Mouse (Mus musculus): Measurements from ENCODE around the gene Axin1. TPM values are rescaled to one million over a fixed set of nuclear protein-coding genes. Genes with fewer than 3 reads are reported as not detected.
"Not testable (repeated sequence)": the region's sequence is repeated elsewhere in the genome, so short reads cannot be mapped to it uniquely, and the experiment has no call there.

The Axin1 gene
- polyA plus RNA-seq, 1 experiment from 2014 or later = 3.7 TPM

DNA sequence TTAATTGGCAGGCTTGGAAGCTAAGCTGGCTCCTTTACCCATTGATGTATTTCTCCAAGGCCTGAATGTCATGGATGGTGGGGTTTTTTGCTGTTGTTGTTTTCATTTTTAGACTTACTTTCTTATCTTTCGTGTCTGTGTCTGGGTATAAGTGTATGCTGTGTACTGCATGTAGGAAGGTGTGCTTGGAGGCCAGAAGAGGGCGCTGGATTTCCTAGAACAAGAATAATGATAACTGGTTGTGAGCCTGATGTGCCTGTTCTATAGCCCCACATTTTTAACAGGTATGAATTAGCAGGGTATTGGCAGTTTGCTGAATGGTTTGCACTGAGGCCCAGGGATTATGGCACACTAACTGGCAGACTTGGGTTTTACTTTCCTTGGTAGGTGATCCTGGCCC lies 10.6 kb downstream of the Axin1 start:
- DNase-seq (no peak), ATAC-seq (ENCODE audit: low read depth) (no peak)
- peaks cover 81% of the 10 kb centered on the region for H3K36me3 ChIP-seq
- H3K4me2 ChIP-seq = no peak overlapping the region
- H3K4me1 ChIP-seq (replicated peaks) = no peaks in the 10 kb centered on the region
- no peaks in the 10 kb centered on the region for H3K27me3 ChIP-seq
- WGBS (ENCODE audit: insufficient replicate concordance) = 76% methylated on average over 2 of the region's 2 CpGs
- no peak overlapping the region for H3K27ac ChIP-seq
- H3K9ac ChIP-seq = no peak overlapping the region
- H3K9me3 ChIP-seq (replicated peaks) = no peaks in the 10 kb centered on the region
- no peak overlapping the region for H3K4me3 ChIP-seq (replicated peaks)

DNA sequence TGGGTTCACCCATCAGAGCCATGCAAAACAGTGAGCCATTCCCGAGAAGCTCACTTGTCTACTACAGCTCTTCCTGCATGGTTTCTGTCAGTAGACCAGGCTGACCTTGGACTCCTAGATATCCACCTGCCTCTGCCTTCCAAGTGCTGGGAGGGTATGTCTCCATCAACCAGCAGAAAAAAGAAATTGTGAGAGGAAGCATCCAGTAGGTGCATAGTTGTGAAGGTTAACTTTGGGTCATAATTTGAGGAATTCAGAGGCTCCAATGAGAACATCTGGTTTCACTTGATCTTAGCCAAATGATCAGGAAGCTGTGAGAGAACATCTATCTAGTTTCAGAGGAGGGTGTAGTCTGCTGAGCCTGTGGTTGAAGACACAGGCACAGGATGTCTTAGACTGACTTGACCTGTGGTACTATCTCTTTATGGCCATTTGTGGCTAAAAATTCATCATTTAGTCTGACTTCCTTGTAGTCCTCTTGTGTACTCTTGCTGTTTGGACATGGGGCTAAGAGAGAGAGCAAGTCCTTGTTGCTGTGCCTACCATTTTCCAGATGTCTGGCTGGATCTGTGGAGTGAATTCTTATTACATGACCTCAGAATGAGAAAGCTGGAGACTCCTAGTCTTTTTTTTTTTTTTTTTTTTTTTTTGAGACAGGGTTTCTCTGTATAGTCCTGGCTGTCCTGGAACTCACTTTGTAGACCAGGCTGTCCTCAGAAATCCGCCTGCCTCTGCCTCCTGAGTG lies 13.6 kb downstream of the Axin1 start:
- 90% methylated on average over 2 of the region's 2 CpGs for WGBS (ENCODE audit: insufficient replicate concordance)
- no peak for ATAC-seq (ENCODE audit: low read depth)
- peaks cover 70% of the 10 kb centered on the region for H3K36me3 ChIP-seq

DNA sequence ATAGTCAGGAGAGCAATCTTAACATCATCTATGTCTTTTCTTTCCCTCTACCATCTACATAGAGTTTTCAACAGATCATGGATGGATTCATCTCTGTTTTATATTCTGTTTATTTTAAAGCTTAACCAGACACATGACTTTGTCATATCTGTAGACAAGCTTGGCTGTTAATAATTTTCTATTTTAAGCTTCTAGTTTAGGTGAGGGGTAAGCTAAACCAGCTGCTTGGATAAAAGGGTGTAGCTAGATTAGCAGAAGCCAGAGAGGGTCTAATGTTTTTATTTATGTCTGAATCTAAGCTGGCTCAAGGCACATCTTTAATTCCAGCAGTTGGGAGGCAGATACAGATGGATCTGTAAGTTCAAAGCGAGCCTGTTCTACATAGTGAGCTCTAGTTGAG lies 24.2 kb downstream of the Axin1 start:
- Histone ChIP-seq H3K36me3 (peaks cover 11% of the 10 kb centered on the region), H3K4me3 (replicated peaks) (no peak overlapping the region), H3K9ac (no peak overlapping the region), H3K27ac (no peak overlapping the region), H3K27me3 (no peaks in the 10 kb centered on the region), H3K9me3 (replicated peaks) (no peaks in the 10 kb centered on the region), H3K4me1 (replicated peaks) (no peaks in the 10 kb centered on the region), H3K4me2 (no peak overlapping the region)
- 73% methylated on average over 1 of the region's 1 CpGs for WGBS (ENCODE audit: insufficient replicate concordance)
- DNase-seq (no peak), ATAC-seq (ENCODE audit: low read depth) (no peak)

More for the DNA sequence above, 13.6 kb downstream of the Axin1 start:
- H3K4me3 ChIP-seq (replicated peaks) = no peak overlapping the region
- no peak overlapping the region for H3K4me2 ChIP-seq
- H3K27me3 ChIP-seq = no peaks in the 10 kb centered on the region
- H3K9ac ChIP-seq = no peak overlapping the region
- no peaks in the 10 kb centered on the region for H3K9me3 ChIP-seq (replicated peaks)
- no peak for DNase-seq
- H3K4me1 ChIP-seq (replicated peaks) = no peaks in the 10 kb centered on the region
- H3K27ac ChIP-seq = no peak overlapping the region

DNA sequence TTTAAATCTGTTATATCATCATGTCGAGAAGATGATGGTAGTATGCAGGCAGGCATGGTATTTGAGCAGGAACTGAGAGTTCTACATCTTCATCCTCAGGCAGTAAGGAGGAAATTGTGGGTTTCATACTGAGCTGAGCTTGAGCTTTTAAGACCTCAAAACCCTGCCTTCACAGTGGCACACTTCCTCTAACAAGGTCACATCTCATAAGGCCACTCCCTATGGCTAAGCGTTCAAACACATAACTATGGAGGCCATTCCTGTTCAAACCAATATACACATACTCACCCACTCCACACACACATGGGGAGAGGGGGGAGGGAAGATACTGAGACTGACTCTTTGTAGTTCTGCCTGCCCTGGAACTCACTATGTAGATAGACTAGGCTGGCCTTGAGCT lies 29.6 kb downstream of the Axin1 start:
- Histone ChIP-seq H3K4me3 (replicated peaks) (no peak overlapping the region), H3K9me3 (replicated peaks) (no peaks in the 10 kb centered on the region), H3K27me3 (no peaks in the 10 kb centered on the region), H3K4me2 (no peak overlapping the region), H3K27ac (no peak overlapping the region), H3K4me1 (replicated peaks) (no peaks in the 10 kb centered on the region), H3K36me3 (peaks cover 11% of the 10 kb centered on the region), H3K9ac (no peak overlapping the region)
- 20% methylated on average over 2 of the region's 2 CpGs for WGBS (ENCODE audit: insufficient replicate concordance)
- DNase-seq (no peak), ATAC-seq (ENCODE audit: low read depth) (no peak)

DNA sequence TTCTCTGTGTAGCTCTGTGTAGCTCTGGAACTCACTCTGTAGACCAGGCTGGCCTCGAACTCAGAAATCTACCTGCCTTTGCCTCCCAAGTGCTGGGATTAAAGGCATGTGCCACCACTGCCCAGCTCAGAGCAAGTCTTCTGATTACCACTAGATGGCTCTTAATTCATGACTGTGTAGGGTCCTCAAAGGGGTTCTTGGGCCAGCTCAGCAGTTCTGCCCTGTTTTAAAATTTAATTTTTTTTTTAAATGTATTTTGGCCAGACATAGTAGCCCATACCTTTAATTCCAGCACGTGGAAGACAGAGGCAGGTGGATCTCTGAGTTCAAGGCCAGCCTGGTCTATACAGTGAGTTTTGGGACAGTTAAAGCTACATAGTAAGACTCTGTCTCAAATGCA lies 36.8 kb downstream of the Axin1 start:
- H3K9ac ChIP-seq; H3K4me3 ChIP-seq (replicated peaks); ATAC-seq (ENCODE audit: low read depth); H3K4me2 ChIP-seq; H3K4me1 ChIP-seq (replicated peaks); H3K27ac ChIP-seq; H3K27me3 ChIP-seq; DNase-seq; H3K9me3 ChIP-seq (replicated peaks): not testable (repeated sequence)
- H3K36me3 ChIP-seq = peaks cover 35% of the 10 kb centered on the region
- WGBS (ENCODE audit: insufficient replicate concordance) = 71% methylated on average over 2 of the region's 2 CpGs

DNA sequence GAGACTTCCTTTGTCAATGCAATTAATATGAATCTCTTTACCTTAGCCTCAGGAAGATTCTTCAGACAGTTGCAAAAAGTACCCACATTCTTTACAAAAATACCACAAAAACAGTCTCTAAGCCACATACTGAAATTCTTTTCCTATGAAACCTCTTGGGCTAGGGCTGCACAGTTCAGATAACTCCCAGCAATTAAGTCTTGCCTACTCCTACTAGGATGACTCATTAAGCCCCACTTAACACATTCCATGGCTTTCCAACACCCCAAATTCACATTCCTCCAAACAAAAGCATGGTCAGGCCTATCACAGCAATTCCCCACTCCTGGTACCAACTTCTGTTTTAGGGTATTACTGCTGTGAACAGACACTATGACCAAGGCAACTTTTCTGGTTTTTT lies 40.1 kb downstream of the Axin1 start:
- Histone ChIP-seq H3K36me3 (peaks cover 45% of the 10 kb centered on the region), H3K9me3 (replicated peaks) (no peaks in the 10 kb centered on the region), H3K27me3 (no peaks in the 10 kb centered on the region), H3K27ac (no peak overlapping the region), H3K4me1 (replicated peaks) (no peaks in the 10 kb centered on the region), H3K9ac (no peak overlapping the region), H3K4me3 (replicated peaks) (no peak overlapping the region), H3K4me2 (no peak overlapping the region)
- ATAC-seq (ENCODE audit: low read depth) (no peak), DNase-seq (no peak)

DNA sequence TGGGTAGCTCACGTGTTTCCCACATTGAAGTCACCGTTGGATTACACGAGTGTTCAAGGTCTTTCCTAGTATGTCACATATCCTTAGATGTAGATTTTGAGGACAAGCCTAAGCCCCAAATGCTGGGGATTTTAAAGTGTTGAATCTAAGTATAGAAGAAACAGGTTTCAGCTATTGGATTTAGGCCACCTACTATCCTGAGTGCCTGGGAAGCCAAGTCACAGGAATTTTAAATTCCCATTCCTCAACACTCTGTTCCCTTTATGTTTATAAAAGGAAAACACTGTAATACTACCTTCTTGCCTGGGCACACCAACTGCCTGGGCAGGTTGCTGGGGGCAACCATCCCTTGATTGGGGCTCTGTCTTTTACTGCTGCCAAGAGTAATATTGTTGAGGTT lies 42.7 kb downstream of the Axin1 start:
- Histone ChIP-seq H3K27me3 (no peaks in the 10 kb centered on the region), H3K27ac (no peak overlapping the region), H3K9ac (no peak overlapping the region), H3K4me3 (replicated peaks) (no peak overlapping the region), H3K9me3 (replicated peaks) (no peaks in the 10 kb centered on the region), H3K4me1 (replicated peaks) (no peaks in the 10 kb centered on the region), H3K4me2 (no peak overlapping the region), H3K36me3 (peaks cover 55% of the 10 kb centered on the region)
- no peak for ATAC-seq (ENCODE audit: low read depth)
- DNase-seq = no peak
- WGBS (ENCODE audit: insufficient replicate concordance) = 86% methylated on average over 3 of the region's 3 CpGs

DNA sequence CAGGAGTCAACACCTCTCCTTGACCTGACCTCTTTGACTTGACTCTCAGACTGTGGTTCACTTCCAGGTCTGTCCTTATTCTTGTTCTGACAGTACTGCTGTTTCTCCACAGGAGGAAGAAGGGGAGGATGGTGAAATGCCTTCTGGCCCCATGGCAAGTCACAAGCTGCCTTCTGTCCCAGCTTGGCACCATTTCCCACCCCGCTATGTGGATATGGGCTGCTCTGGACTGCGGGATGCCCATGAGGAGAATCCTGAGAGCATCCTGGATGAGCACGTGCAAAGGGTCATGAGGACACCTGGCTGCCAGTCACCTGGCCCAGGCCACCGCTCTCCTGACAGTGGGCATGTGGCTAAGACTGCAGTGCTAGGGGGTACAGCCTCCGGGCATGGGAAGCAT lies 49.1 kb downstream of the Axin1 start:
- no peak overlapping the region for H3K4me3 ChIP-seq (replicated peaks)
- no peak overlapping the region for H3K27ac ChIP-seq
- WGBS (ENCODE audit: insufficient replicate concordance) = 86% methylated on average over 5 of the region's 5 CpGs
- no peaks in the 10 kb centered on the region for H3K4me1 ChIP-seq (replicated peaks)
- no peak overlapping the region for H3K4me2 ChIP-seq
- no peak overlapping the region for H3K9ac ChIP-seq
- ATAC-seq (ENCODE audit: low read depth) = no peak
- no peaks in the 10 kb centered on the region for H3K9me3 ChIP-seq (replicated peaks)
- H3K36me3 ChIP-seq = peaks cover 95% of the 10 kb centered on the region
- no peaks in the 10 kb centered on the region for H3K27me3 ChIP-seq
- no peak for DNase-seq

DNA sequence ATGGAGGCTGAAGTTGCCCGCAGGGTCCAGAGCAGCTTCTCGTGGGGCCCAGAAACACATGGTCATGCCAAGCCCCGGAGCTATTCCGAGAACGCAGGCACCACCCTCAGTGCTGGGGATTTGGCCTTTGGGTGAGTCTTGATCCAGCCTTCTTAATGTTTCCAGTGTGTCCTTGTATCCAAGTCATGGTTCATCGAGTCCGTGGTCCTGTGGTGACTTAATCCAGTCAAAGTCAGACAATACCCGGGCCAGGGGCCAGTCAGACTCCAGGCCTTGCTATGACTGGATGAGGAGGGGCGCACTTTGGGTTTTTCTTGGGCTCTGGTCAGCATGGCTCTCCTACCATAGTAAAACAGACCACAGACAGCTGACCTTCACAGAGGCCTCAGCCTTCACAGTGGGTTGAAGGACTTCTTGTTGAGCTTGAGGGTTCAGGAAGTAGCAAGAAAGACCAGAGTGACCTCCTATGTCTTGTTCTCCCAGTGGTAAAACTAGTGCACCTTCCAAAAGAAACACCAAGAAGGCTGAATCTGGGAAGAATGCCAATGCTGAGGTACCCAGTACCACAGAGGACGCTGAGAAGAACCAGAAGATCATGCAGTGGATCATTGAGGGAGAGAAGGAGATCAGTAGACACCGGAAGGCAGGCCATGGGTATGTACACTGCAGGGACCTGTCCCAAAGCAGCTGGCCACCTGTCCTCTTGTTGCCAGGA lies 49.8 kb downstream of the Axin1 start:
- H3K9ac ChIP-seq = no peak overlapping the region
- H3K4me1 ChIP-seq (replicated peaks) = no peaks in the 10 kb centered on the region
- DNase-seq = no peak
- no peak overlapping the region for H3K27ac ChIP-seq
- H3K4me3 ChIP-seq (replicated peaks) = no peak overlapping the region
- no peaks in the 10 kb centered on the region for H3K9me3 ChIP-seq (replicated peaks)
- H3K36me3 ChIP-seq = peaks cover 95% of the 10 kb centered on the region
- no peak for ATAC-seq (ENCODE audit: low read depth)
- no peaks in the 10 kb centered on the region for H3K27me3 ChIP-seq
- no peak overlapping the region for H3K4me2 ChIP-seq
- WGBS (ENCODE audit: insufficient replicate concordance) = 86% methylated on average over 11 of the region's 11 CpGs

DNA sequence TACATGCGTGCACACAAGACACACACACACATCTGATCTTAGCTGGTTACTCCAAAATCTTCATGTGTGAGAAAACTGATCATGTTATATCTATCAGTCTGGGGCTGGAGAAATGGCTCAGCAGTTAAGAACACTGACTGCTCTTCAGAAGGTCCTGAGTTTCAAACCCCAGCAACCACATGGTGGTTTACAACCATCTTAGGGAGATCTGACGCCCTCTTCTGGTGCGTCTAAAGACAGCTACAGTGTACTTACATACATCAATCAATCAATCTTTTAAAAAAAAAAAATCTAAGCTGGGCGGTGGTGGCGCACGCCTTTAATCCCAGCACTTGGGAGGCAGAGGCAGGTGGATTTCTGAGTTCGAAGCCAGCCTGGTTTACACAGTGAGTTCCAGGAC lies 53.0 kb downstream of the Axin1 start:
- H3K4me1 ChIP-seq (replicated peaks); H3K27me3 ChIP-seq; H3K4me3 ChIP-seq (replicated peaks); H3K4me2 ChIP-seq; DNase-seq; H3K27ac ChIP-seq; H3K9me3 ChIP-seq (replicated peaks); ATAC-seq (ENCODE audit: low read depth); H3K9ac ChIP-seq: not testable (repeated sequence)
- H3K36me3 ChIP-seq = peaks cover 96% of the 10 kb centered on the region
- WGBS (ENCODE audit: insufficient replicate concordance) = 80% methylated on average over 7 of the region's 7 CpGs

DNA sequence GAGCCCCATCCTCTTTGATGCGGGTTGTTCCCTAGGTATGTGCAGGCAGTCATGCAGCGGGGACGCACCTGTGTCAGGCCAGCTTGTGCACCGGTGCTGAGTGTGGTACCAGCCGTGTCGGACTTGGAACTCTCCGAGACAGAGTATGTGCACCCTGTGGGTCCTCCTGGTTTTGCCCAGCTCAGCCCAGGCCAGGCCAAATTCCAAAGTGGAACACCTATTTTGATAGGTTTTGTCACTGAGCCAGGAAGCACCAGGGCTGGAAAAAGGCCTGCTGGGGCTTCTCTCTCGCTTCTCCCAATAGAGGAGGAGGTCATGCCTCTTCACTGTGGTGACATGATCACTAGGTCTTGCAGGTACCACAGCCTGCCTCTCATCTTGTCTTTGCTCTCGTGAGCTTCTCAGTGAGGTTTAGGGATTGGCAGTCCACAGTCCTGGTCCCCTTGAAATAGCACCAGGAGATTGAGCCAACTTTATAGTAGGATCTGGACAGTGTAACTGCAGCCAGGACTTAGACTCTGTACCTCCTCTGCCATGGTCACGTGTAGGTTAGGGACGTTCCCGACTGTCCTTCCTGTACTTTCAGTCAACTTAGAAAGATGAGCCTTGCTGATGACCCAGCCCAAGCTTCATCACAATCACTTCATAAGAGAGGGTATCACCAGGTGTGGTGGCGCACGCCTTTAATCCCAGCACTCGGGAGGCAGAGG lies 54.1 kb downstream of the Axin1 start:
- Histone ChIP-seq H3K4me3 (replicated peaks) (no peak overlapping the region), H3K4me2 (no peak overlapping the region), H3K4me1 (replicated peaks) (peaks cover 19% of the 10 kb centered on the region), H3K36me3 (peaks cover 98% of the 10 kb centered on the region), H3K27ac (no peak overlapping the region), H3K9me3 (replicated peaks) (no peaks in the 10 kb centered on the region), H3K27me3 (no peaks in the 10 kb centered on the region), H3K9ac (no peak overlapping the region)
- 86% methylated on average over 15 of the region's 15 CpGs for WGBS (ENCODE audit: insufficient replicate concordance)
- ATAC-seq (ENCODE audit: low read depth) (no peak), DNase-seq (no peak)

All from liver, embryonic 13.5 days (tissue).